Mouse (Mus musculus) testis, adult 2 months (tissue): ENCODE data around the gene Gm38431. TPM values are rescaled to one million over a fixed set of nuclear protein-coding genes. Genes with fewer than 3 reads are reported as not detected.

Experiments
- H3K27ac ChIP-seq: fragments of 200-500 bp; 2 replicates; pipeline ENCODE4 v1.5.1; 2012; ENCODE audit warnings: low read depth, low read length; ENCODE audit not compliant: control insufficient read depth, insufficient read depth
- H3K27me3 ChIP-seq: fragments of 200-500 bp; 2 replicates; pipeline ENCODE4 v1.6.1; 2012; ENCODE audit warnings: mild to moderate bottlenecking, low read length, moderate library complexity; ENCODE audit not compliant: control insufficient read depth, insufficient read depth
- H3K36me3 ChIP-seq: fragments of 200-500 bp; 2 replicates; pipeline ENCODE4 v1.6.1; 2012; ENCODE audit warnings: mild to moderate bottlenecking, low read length; ENCODE audit not compliant: control insufficient read depth, insufficient read depth
- H3K4me1 ChIP-seq: fragments of 200-500 bp; 2 replicates; pipeline ENCODE4 v1.6.1; 2012; ENCODE audit warnings: low read length; ENCODE audit not compliant: control insufficient read depth, insufficient read depth
- H3K4me3 ChIP-seq: fragments of 200-500 bp; 2 replicates; pipeline ENCODE4 v1.5.1; 2012; ENCODE audit warnings: low read depth, mild to moderate bottlenecking, low read length, moderate library complexity, mixed read lengths; ENCODE audit not compliant: control insufficient read depth
- CTCF ChIP-seq: fragments of 200-500 bp; IDR thresholded peaks from 2 replicates; pipeline ENCODE4 v1.5.1; 2012; ENCODE audit warnings: low read depth, mild to moderate bottlenecking, inconsistent platforms, low read length, moderate library complexity; ENCODE audit not compliant: control insufficient read depth, insufficient read depth, insufficient replicate concordance
- POLR2A ChIP-seq: fragments of 200-500 bp; IDR thresholded peaks from 2 replicates; pipeline ENCODE4 v1.6.1; 2012; ENCODE audit warnings: low read depth, mild to moderate bottlenecking, inconsistent platforms, low read length, moderate library complexity; ENCODE audit not compliant: control insufficient read depth
- polyA plus RNA-seq: library from polyadenylated mRNA; depleted of rRNA; stranded (reverse); fragments of >200 nt; gene quantifications from 2 replicates; pipeline ENCODE4 v1.2.3, GENCODE M21; 2012; rRNA removed

The Gm38431 gene
- 5.1 and 5.3 TPM in 2 replicates for polyA plus RNA-seq

DNA sequence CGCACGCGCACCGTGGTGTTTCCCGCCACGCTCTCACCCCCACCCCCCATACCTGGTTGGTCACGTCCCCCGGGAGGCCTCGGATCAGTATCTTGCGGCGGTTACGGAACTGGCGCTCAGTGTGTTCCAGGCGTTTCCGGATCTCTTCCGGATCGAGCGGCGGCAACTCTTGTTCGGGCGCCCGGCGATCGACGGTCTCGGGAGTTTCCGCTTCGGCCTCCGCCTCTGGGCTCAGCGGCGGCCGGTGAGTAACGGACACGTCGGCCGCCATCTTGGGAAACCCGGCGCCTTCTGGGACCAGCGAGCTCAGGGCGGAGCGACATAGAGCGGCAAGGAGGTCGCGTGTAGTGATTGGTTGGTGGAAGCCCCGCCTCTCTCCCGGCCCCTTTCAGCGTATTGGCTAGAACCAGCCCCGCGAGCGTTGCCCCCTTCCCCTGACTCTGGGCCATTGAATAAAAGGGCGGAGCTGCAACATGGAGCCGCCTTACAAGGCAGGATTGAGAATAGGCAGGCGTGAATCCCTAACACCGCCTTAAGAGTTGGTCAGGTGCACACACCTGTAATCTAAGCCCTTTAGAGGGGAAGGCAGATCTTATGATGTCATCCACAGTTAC, at the start of gene Gm38431, which contains the start of gene Raver1:
Gm38431 (minus strand) TSS at position 291 of the 614 bp plus-strand sequence.
Raver1 (minus strand) TSS at position 302 of the 614 bp plus-strand sequence.
- H3K27me3 ChIP-seq = no peaks in the 10 kb centered on the region
- TF ChIP-seq CTCF (no peak), POLR2A (peak; percentile 91)
- peaks cover 9% of the 10 kb centered on the region for H3K4me1 ChIP-seq
- H3K36me3 ChIP-seq = no peaks in the 10 kb centered on the region; the same call in 1 of the 2 replicates
- peak within 1 kb of the TSS; percentile 93 for H3K27ac ChIP-seq
- H3K4me3 ChIP-seq = peak within 1 kb of the TSS; percentile 90

DNA sequence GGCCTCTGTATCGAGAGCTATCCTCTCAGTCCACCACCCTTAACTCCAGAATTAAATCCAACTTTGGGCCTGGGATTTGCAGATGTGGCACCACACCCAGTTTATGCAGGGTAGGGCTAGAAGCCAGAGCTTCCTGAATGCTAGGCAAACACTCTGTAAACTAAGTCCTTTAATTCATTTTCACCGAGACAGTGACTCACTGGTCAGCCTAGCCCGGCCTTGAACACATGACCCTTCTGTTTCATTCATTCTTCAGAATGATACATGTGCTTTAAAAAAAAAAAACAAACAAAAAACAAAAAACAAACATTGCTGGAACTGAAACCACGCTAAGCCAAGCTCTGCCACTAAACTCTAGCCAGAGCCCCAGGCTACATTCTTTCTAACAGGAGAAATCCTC, 46.6 kb upstream of the Gm38431 start:
- TF ChIP-seq POLR2A (no peak), CTCF (no peak)
- Histone ChIP-seq H3K4me3 (no peak overlapping the region), H3K27me3 (no peaks in the 10 kb centered on the region), H3K4me1 (no peaks in the 10 kb centered on the region), H3K36me3 (peaks cover 3% of the 10 kb centered on the region), H3K27ac (no peak overlapping the region)

DNA sequence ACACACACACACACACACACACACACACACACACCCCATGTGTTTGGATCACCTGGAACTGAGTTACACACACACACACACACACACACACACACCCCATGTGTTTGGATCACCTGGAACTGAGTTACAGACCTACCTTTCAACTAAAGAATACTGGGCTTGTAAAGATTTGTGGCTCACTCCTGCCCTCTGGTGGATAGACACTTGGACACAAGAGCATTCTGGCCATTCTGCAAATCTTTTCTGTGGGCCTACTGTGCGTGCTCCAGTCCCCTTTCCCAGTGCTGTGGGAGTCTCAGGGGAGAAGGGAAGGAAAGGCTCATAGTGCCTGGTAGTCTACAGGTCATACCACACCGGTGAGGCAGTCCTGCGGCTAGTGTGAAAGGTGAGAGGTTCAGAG, 45.4 kb upstream of the Gm38431 start:
- no peaks in the 10 kb centered on the region for H3K4me1 ChIP-seq
- no peak overlapping the region for H3K4me3 ChIP-seq
- H3K36me3 ChIP-seq = peaks cover 3% of the 10 kb centered on the region
- H3K27ac ChIP-seq = no peak overlapping the region
- no peaks in the 10 kb centered on the region for H3K27me3 ChIP-seq
- 0 out of 2 replicates have a peak, but pooled peaks have one; percentile 10 for TF ChIP-seq CTCF
- TF ChIP-seq POLR2A = no peak

DNA sequence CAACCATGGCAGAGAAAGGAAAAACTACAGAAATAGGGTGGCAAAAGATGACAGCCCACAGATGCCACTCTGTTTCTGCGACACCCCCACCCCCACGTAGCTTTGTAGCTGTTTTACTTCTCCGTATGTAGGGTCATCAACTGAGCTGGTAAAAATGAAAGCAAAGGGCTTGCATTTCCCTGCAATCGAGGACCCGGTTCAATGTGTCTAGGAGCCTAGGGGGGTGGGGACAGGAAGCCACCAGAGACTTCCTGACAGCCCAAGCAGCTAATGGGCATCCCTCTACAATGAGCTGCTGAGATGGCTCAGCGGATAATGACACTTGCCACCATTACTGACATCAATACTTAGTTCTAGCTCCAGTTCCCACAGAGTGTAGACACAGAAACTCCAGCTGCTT, 44.6 kb upstream of the Gm38431 start:
- H3K4me3 ChIP-seq = no peak overlapping the region
- no peak overlapping the region for H3K27ac ChIP-seq
- no peaks in the 10 kb centered on the region for H3K4me1 ChIP-seq
- H3K36me3 ChIP-seq = no peaks in the 10 kb centered on the region
- no peaks in the 10 kb centered on the region for H3K27me3 ChIP-seq
- no peak for TF ChIP-seq CTCF

DNA sequence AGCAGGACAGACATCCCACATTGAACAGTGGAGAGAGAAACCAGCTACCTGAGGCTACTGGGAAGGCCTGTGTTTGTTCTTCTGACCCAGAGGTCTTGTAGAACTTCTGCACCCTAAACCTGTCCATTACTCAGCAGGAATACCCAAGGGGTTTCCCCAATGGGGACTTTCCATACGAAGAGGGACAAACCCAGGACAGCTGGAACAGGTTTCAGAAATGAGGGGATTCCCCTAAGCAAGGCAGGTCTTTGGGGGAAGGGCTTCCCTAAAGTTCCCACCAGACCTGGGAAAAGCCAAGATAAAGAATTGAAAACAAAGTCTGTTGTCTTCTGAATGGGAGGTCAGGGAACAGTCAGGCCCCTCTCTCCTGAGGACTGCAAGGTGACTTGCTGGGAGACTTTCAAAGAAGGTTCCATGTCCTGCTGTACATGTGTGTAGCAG, 44.2 kb upstream of the Gm38431 start:
- H3K27me3 ChIP-seq = no peaks in the 10 kb centered on the region
- H3K36me3 ChIP-seq = no peaks in the 10 kb centered on the region
- no peak overlapping the region for H3K4me3 ChIP-seq
- no peak for TF ChIP-seq CTCF
- no peak for TF ChIP-seq POLR2A
- H3K27ac ChIP-seq = no peak overlapping the region
- no peaks in the 10 kb centered on the region for H3K4me1 ChIP-seq

DNA sequence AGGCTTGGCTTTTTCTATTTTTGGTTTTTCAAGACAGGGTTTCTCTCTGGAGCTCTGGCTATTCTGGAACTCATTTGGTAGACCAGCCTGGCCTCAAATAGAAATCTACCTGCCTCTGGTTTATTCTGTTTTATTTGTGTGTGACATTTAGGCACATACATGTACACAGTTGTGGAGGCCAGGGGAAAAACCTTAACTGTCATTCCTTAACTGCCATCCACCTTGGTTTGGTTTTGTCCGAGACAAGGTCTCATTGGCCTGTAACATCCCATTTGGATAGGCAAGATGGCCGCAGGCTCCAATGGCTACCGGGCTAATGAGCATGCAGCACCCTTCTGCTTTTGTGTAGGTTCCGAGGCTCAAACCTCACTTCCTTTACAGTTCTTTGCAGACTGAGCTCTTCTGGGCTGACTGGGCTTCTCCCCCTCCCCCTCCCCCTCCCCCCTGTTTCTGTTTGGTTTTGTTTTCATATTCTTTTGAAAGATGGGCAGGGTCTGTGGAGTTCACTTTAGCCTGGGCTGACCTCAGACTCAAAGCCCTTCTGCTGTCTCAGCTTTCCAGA, 43.6 kb upstream of the Gm38431 start:
- Histone ChIP-seq H3K27me3 (no peaks in the 10 kb centered on the region), H3K4me3 (no peak overlapping the region), H3K4me1 (peaks cover 1% of the 10 kb centered on the region; the same call in 1 of the 2 replicates), H3K36me3 (no peaks in the 10 kb centered on the region), H3K27ac (no peak overlapping the region)
- TF ChIP-seq POLR2A = no peak

DNA sequence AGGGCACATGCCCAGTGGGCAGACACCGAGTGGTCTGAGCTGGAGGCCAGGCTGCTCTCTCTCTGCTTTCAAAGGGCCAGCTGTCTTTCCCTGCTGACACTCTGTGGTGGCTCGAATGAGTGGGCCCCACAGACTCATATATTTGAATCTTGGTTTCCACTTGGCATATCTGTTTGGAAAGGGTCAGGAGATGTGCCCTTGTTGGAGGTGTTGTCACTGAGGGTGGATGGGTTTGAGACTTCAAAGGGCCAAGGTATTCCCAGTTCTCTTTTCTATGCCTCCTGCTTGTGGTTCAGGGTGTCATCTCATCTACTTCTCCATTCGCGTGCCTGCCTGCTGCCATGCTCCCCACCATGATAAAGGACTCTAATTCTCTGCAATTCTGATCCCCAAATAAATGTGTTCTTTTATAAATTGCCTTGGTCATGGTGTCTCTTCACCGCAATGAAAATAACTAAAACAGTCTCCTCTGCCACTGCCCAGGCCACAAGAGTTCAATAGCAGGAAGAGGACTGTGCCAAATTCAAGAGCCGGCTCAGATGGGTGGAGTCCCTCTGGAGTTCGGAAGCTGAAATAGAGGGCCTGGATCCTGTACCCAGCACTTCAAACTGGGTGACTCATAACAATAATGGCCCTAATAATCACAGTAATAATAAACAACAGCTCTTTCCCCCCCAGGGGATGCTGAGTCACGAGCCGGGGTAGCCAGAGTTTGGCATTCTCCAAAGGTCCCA, 43.0 kb upstream of the Gm38431 start:
- H3K36me3 ChIP-seq = no peaks in the 10 kb centered on the region
- no peaks in the 10 kb centered on the region for H3K27me3 ChIP-seq
- no peak for TF ChIP-seq POLR2A
- TF ChIP-seq CTCF = no peak
- H3K4me1 ChIP-seq = peaks cover 2% of the 10 kb centered on the region; the same call in 1 of the 2 replicates
- H3K27ac ChIP-seq = no peak overlapping the region
- no peak overlapping the region for H3K4me3 ChIP-seq
